Mouse (Mus musculus): Measurements from ENCODE around the gene Slamf8. TPM values are rescaled to one million over a fixed set of nuclear protein-coding genes. Genes with fewer than 3 reads are reported as not detected.

Gene Slamf8
- polyA plus RNA-seq, 1 experiment from 2014 or later: not detected

DNA sequence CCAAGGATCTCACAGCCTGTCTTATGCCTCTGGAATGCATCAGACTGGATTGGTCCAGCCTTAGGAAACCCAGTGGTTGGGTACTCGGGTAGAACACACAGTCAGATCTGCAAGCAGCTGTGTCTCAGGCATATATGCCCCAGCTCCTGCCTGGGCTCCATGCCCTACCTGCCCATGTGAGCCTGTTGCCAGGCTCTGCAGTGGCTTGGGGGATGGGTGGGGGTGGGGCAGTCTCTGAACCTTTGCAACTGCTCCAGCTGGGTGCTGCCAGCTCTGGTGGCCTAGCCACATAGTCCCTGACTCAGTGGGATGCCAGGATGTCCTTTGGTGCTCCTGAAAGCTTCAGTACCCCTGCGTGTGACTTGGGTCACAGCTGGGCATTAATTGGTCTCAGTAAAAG lies 41.1 kb downstream of the Slamf8 start:
- WGBS: 9% methylated on average over 2 of the region's 2 CpGs
- H3K4me3 ChIP-seq: peak overlapping the region; percentile 57
- no peak for DNase-seq (ENCODE audit: low spot score)
- H3K27ac ChIP-seq (replicated peaks): peak overlapping the region; percentile 15; the same call in 1 of the 2 replicates
- peaks cover 52% of the 10 kb centered on the region for H3K4me1 ChIP-seq
- H3K27me3 ChIP-seq (ENCODE audit: low read depth, poor library complexity, severe bottlenecking): peaks cover 32% of the 10 kb centered on the region
- no peaks in the 10 kb centered on the region for H3K36me3 ChIP-seq
- H3K9me3 ChIP-seq (replicated peaks): no peaks in the 10 kb centered on the region

DNA sequence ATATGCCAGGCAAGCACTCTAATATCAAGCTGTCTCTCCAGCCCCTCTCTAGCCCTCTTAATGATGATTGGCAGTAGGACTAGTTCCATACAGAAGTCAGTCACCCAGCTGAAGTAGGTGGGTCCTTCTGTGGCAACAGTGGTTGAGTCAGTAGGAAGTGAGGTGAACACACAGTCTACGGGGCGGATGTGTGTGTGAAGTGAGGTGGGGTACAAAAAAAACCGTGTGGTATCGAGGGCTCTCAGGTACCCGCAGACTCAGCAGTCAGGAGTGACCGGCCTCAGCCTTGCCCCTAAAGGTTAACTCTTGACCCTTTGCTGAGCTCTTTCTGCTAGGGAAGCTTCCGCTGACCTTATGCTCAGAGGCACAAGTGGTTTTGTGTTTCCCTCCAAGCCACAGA lies 41.9 kb downstream of the Slamf8 start:
- H3K36me3 ChIP-seq: no peaks in the 10 kb centered on the region
- DNase-seq (ENCODE audit: low spot score): no peak
- no peak overlapping the region for H3K27ac ChIP-seq (replicated peaks)
- no peaks in the 10 kb centered on the region for H3K9me3 ChIP-seq (replicated peaks)
- WGBS: 55% methylated on average over 7 of the region's 7 CpGs
- H3K4me1 ChIP-seq: peaks cover 52% of the 10 kb centered on the region
- H3K4me3 ChIP-seq: no peak overlapping the region
- peaks cover 32% of the 10 kb centered on the region for H3K27me3 ChIP-seq (ENCODE audit: low read depth, poor library complexity, severe bottlenecking)

DNA sequence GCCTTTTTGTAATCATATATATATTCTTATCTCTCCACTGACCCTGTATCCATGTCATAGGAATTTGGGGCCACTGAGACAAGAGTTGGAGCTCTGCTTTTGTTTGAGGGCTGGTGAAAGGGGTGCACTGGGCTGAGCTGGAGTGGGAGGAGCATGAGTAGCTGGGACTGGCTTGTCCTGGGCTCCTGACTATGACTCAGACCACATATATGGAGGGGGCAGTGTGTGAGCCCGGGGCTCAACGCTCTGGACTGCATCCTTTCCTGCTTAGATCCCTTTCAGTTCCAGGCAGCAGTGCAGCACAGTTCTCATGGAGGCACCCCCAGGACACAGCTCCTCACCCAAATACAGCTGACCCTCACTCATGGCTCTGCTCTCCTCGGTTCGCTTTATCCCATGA lies 44.3 kb downstream of the Slamf8 start:
- Histone ChIP-seq H3K36me3 (no peaks in the 10 kb centered on the region), H3K27me3 (ENCODE audit: low read depth, poor library complexity, severe bottlenecking) (peaks cover 25% of the 10 kb centered on the region), H3K4me3 (no peak overlapping the region), H3K27ac (replicated peaks) (no peak overlapping the region), H3K9me3 (replicated peaks) (no peaks in the 10 kb centered on the region), H3K4me1 (peaks cover 28% of the 10 kb centered on the region)
- WGBS: 88% methylated on average over 4 of the region's 4 CpGs
- DNase-seq (ENCODE audit: low spot score): no peak

DNA sequence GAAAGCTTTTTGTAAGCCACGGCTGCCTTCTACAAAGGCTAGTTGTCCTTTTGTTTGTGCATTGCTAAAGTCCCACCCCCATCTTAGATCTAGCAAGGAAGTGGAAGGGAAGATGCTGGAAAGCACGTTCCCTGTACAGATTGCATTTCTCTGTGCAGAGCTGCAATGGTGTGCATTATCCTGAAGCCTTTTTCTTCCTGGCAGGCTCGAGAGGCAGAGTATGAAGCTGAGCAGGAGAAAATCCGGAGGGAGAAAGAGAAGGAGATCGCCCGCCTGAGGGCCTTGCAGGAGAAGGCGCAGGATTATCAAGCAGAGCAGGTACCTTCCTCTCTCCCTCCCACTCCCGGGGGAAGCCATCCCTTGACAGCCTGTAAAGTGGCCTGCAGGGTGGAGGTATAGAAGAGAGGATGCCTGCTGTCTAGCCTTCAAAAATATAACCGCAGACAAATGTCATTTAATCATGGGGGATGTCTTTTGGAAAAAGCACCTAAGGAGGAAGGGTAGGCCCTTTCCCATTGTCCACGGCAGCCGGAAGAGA lies 50.0 kb downstream of the Slamf8 start:
- DNase-seq (ENCODE audit: low spot score): no peak
- no peaks in the 10 kb centered on the region for H3K9me3 ChIP-seq (replicated peaks)
- H3K27me3 ChIP-seq (ENCODE audit: low read depth, poor library complexity, severe bottlenecking): peaks cover 16% of the 10 kb centered on the region
- no peaks in the 10 kb centered on the region for H3K36me3 ChIP-seq
- WGBS: 44% methylated on average over 11 of the region's 11 CpGs
- H3K4me3 ChIP-seq: no peak overlapping the region
- peak overlapping the region; percentile 42; the same call in 1 of the 2 replicates for H3K27ac ChIP-seq (replicated peaks)
- peaks cover 11% of the 10 kb centered on the region for H3K4me1 ChIP-seq

DNA sequence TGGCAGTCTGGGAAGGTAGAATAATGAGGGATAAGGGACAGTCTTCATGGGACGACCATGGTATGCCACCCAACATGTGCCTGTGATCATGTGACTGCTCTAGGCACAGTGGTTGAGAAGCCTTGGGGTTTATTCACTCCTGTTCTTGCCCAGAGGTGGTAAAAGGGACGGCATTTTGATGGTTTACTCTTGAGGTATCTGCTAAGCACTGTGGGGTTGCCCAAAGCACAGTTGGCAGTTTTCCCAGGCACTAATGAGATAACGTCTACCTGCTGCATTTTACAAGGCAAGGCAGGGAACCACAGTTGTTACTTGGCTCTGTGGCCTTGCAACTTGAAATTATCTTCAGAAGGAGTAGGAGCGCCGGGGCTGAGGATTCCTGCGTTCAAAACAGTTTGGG lies 50.5 kb downstream of the Slamf8 start:
- H3K27me3 ChIP-seq (ENCODE audit: low read depth, poor library complexity, severe bottlenecking): peaks cover 21% of the 10 kb centered on the region
- 0 out of 2 replicates have a peak overlapping the region, but pooled peaks have one; percentile 13 for H3K27ac ChIP-seq (replicated peaks)
- WGBS: 73% methylated on average over 6 of the region's 6 CpGs
- H3K4me1 ChIP-seq: peaks cover 11% of the 10 kb centered on the region
- H3K4me3 ChIP-seq: no peak overlapping the region
- no peak for DNase-seq (ENCODE audit: low spot score)
- no peaks in the 10 kb centered on the region for H3K36me3 ChIP-seq
- no peaks in the 10 kb centered on the region for H3K9me3 ChIP-seq (replicated peaks)

DNA sequence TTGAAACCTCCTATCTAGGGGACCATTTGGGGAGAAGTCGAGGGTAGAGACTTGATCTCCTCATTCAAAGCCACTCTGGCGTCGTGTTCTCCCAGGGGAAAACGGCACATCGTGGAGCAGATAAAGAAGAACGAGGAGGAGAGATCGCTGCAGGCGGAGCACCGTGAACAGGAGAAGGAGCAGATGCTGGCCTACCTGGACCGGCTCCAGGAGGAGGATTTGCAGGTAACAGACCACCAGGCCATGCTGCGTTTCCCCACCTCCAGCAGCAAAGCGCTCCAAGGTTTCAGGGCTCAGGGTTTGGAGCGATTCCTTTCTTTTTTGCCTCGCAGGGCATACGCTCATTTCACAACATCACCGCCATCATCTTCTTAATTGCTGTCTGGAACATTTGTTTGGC lies 55.3 kb downstream of the Slamf8 start:
- no peak overlapping the region for H3K27ac ChIP-seq (replicated peaks)
- H3K27me3 ChIP-seq (ENCODE audit: low read depth, poor library complexity, severe bottlenecking): peaks cover 55% of the 10 kb centered on the region
- WGBS: 88% methylated on average over 16 of the region's 16 CpGs
- no peaks in the 10 kb centered on the region for H3K9me3 ChIP-seq (replicated peaks)
- no peaks in the 10 kb centered on the region for H3K36me3 ChIP-seq
- no peak overlapping the region for H3K4me3 ChIP-seq
- peaks cover 40% of the 10 kb centered on the region for H3K4me1 ChIP-seq
- no peak for DNase-seq (ENCODE audit: low spot score)

DNA sequence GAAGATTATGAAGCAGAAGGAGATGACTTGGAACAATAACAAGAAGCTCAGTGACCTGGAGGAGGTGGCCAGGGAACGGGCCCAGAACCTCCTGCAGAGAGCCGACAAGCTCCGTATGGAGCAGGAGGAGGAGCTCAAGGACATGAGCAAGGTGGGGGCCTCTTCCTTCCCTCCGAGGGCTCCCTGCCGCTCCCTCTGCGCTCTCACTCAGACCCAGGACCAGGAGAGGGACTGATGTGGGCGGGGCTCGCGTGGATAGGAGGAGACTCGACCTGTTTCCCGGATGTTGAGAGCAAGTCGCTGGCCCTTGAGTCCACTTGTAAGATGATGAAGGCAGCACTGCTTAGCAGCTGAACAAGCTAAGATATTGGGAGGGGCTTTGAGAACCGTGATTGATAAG lies 57.8 kb downstream of the Slamf8 start:
- WGBS: 2% methylated on average over 13 of the region's 13 CpGs
- peak; percentile 76 for DNase-seq (ENCODE audit: low spot score)
- peak overlapping the region; percentile 71 for H3K27ac ChIP-seq (replicated peaks)
- peak overlapping the region; percentile 51 for H3K4me3 ChIP-seq
- H3K27me3 ChIP-seq (ENCODE audit: low read depth, poor library complexity, severe bottlenecking): peaks cover 57% of the 10 kb centered on the region
- no peaks in the 10 kb centered on the region for H3K36me3 ChIP-seq
- peaks cover 37% of the 10 kb centered on the region for H3K4me1 ChIP-seq
- no peaks in the 10 kb centered on the region for H3K9me3 ChIP-seq (replicated peaks)

Other genes starting within 250 kb of the Slamf8 start
- gene Kcnj10, start 249.4 kb downstream of the Slamf8 start, polyA plus RNA-seq (2016; fragmentation: Nextera tagmentation; extraction: Ambion mirVana): 0.46 and 0.75 TPM in 2 replicates
- gene Pigm, start 214.0 kb downstream of the Slamf8 start, polyA plus RNA-seq (2016; fragmentation: Nextera tagmentation; extraction: Ambion mirVana): 9.3 and 9.9 TPM in 2 replicates
- 0.09 and 0.16 TPM in 2 replicates for gene Slamf9, start 115.2 kb downstream of the Slamf8 start, polyA plus RNA-seq (2016; fragmentation: Nextera tagmentation; extraction: Ambion mirVana)
- 76.2 and 95.8 TPM in 2 replicates for gene Igsf9, start 108.8 kb downstream of the Slamf8 start, polyA plus RNA-seq (2016; fragmentation: Nextera tagmentation; extraction: Ambion mirVana)
- 70.8 and 79.2 TPM in 2 replicates for gene Tagln2, start 90.5 kb downstream of the Slamf8 start, polyA plus RNA-seq (2016; fragmentation: Nextera tagmentation; extraction: Ambion mirVana)
- 1.0 and 1.7 TPM in 2 replicates for gene Cfap45, start 69.8 kb downstream of the Slamf8 start, polyA plus RNA-seq (2016; fragmentation: Nextera tagmentation; extraction: Ambion mirVana)
- 0.17 TPM in 1 of 2 replicates, not detected in the other for gene Vsig8, start 34.6 kb downstream of the Slamf8 start, polyA plus RNA-seq (2016; fragmentation: Nextera tagmentation; extraction: Ambion mirVana)
- gene Fcrl6, start 12.0 kb upstream of the Slamf8 start, polyA plus RNA-seq (2016; fragmentation: Nextera tagmentation; extraction: Ambion mirVana): 0.22 and 0.42 TPM in 2 replicates
- 9.1 and 9.5 TPM in 2 replicates for gene Dusp23, start 42.4 kb upstream of the Slamf8 start, polyA plus RNA-seq (2016; fragmentation: Nextera tagmentation; extraction: Ambion mirVana)
- not detected in 2 replicates for gene Crp, start 107.5 kb upstream of the Slamf8 start, polyA plus RNA-seq (2016; fragmentation: Nextera tagmentation; extraction: Ambion mirVana)

Measured in midbrain, embryonic 10.5 days (tissue).